Mouse (Mus musculus): ENCODE results near the gene Neu1. TPM values are rescaled to one million over a fixed set of nuclear protein-coding genes. Genes with fewer than 3 reads are reported as not detected.

Gene Neu1
- total RNA-seq (2021): 10 to 100 TPM; 14.5 TPM
- 22.0 and 23.6 TPM in 2 replicates for polyA plus RNA-seq (2012; rRNA removed)
- long read RNA-seq, transcript Neu1-201 (6 exons, 2,474 nt): major isoform, 5 of 6 reads
- long read RNA-seq, partial matches to known transcripts: 1 of 6 reads
- long read RNA-seq, other reads (novel, unspliced or antisense): 0 of 6 reads

- H3K27me3 ChIP-seq (ENCODE audit: control insufficient read depth, insufficient read depth, low read length): no peaks in the 10 kb centered on the region
- peaks cover 1% of the 10 kb centered on the region; the same call in 1 of the 2 replicates for H3K4me1 ChIP-seq (ENCODE audit: control insufficient read depth, insufficient read depth, low read length)
- H3K79me2 ChIP-seq (replicated peaks; ENCODE audit: control insufficient read depth, insufficient read depth, low read length): no peaks in the 10 kb centered on the region
- TF ChIP-seq EP300 (IDR thresholded peaks at IDR 0.05; ENCODE audit: insufficient read depth, low read depth, low read length) (peak; percentile 12; the same call in 1 of the 2 replicates), CTCF (IDR thresholded peaks at IDR 0.05) (peak; percentile 94), POLR2A (IDR thresholded peaks at IDR 0.05; ENCODE audit: insufficient read depth, low read depth, low read length) (peak; percentile 88)
- H3K27ac ChIP-seq: peak within 1 kb of the TSS; percentile 85
- H3K36me3 ChIP-seq (ENCODE audit: control insufficient read depth, insufficient read depth, low read length): no peaks in the 10 kb centered on the region
- H3K4me3 ChIP-seq: peak within 1 kb of the TSS; percentile 90
- WGBS: 1% methylated on average over 38 of the region's 38 CpGs
- H3K9ac ChIP-seq (ENCODE audit: low read depth, low read length): peak within 1 kb of the TSS; percentile 89
- intact Hi-C loops (cut with DNase I): loop anchor here (2.0 kb wide), 2 partner anchors 38 to 50 kb away; partner anchors contain the start of gene Lsm2
- DNase-seq: peak; percentile 96 to 99
Measured at GRCm38 (mm10) chr17:34931061-34931734, at the start of gene Neu1. Gene Neu1, plus strand, starts transcription at chr17:34931253.

- Histone ChIP-seq H3K4me3 (no peak within 1 kb of the TSS), H3K36me3 (ENCODE audit: control insufficient read depth, insufficient read depth, low read length) (no peaks in the 10 kb centered on the region), H3K79me2 (replicated peaks; ENCODE audit: control insufficient read depth, insufficient read depth, low read length) (no peaks in the 10 kb centered on the region), H3K27ac (no peak within 1 kb of the TSS), H3K9ac (ENCODE audit: low read depth, low read length) (no peak within 1 kb of the TSS), H3K27me3 (ENCODE audit: control insufficient read depth, insufficient read depth, low read length) (no peaks in the 10 kb centered on the region), H3K4me1 (ENCODE audit: control insufficient read depth, insufficient read depth, low read length) (no peaks in the 10 kb centered on the region)
- intact Hi-C loops (cut with DNase I): no loop called here
- DNase-seq: no peak
- WGBS: 22% methylated on average over 15 of the region's 15 CpGs
- TF ChIP-seq POLR2A (IDR thresholded peaks at IDR 0.05; ENCODE audit: insufficient read depth, low read depth, low read length) (no peak), EP300 (IDR thresholded peaks at IDR 0.05; ENCODE audit: insufficient read depth, low read depth, low read length) (no peak), CTCF (IDR thresholded peaks at IDR 0.05) (no peak)
Measured at GRCm38 (mm10) chr17:34881683-34882310, 49.3 kb upstream of the Neu1 start, which contains the start of gene Gm20547. Gene Gm20547, minus strand, starts transcription at chr17:34882042.

GRCm38 (mm10) chr17:34883332-34883731 lies 47.7 kb upstream of the Neu1 start:
- TF ChIP-seq CTCF (IDR thresholded peaks at IDR 0.05) (no peak), EP300 (IDR thresholded peaks at IDR 0.05; ENCODE audit: insufficient read depth, low read depth, low read length) (no peak), POLR2A (IDR thresholded peaks at IDR 0.05; ENCODE audit: insufficient read depth, low read depth, low read length) (no peak)
- intact Hi-C loops (cut with DNase I): no loop called here
- Histone ChIP-seq H3K27me3 (ENCODE audit: control insufficient read depth, insufficient read depth, low read length) (no peaks in the 10 kb centered on the region), H3K36me3 (ENCODE audit: control insufficient read depth, insufficient read depth, low read length) (no peaks in the 10 kb centered on the region), H3K9ac (ENCODE audit: low read depth, low read length) (no peak overlapping the region), H3K4me3 (no peak overlapping the region), H3K4me1 (ENCODE audit: control insufficient read depth, insufficient read depth, low read length) (no peaks in the 10 kb centered on the region), H3K79me2 (replicated peaks; ENCODE audit: control insufficient read depth, insufficient read depth, low read length) (no peaks in the 10 kb centered on the region), H3K27ac (no peak overlapping the region)
- WGBS: 73% methylated on average over 3 of the region's 3 CpGs
- DNase-seq: no peak

DNA sequence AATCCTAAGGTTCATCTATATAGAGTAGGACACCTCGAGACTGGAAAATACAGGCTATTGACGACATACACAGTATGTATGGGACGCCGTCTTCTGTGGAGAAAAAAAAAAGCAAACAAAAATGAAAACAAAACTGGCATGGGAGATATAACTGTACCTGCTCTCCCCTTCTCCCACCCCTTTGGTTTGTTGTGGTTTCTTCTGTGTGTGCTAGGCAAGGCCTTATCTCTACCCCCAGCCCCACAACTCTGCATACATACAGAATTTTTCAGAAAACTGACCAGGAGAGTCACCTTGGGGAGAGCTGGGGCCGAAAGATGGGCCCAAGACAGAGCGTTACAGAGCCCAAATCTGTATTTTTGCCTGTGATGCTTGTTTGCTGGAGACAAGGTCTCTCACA lies 46.3 kb upstream of the Neu1 start:
- H3K27me3 ChIP-seq (ENCODE audit: control insufficient read depth, insufficient read depth, low read length): no peaks in the 10 kb centered on the region
- H3K36me3 ChIP-seq (ENCODE audit: control insufficient read depth, insufficient read depth, low read length): no peaks in the 10 kb centered on the region
- no peaks in the 10 kb centered on the region for H3K79me2 ChIP-seq (replicated peaks; ENCODE audit: control insufficient read depth, insufficient read depth, low read length)
- no peak overlapping the region for H3K9ac ChIP-seq (ENCODE audit: low read depth, low read length)
- TF ChIP-seq POLR2A (IDR thresholded peaks at IDR 0.05; ENCODE audit: insufficient read depth, low read depth, low read length): no peak
- no peak for TF ChIP-seq CTCF (IDR thresholded peaks at IDR 0.05)
- no peak for TF ChIP-seq EP300 (IDR thresholded peaks at IDR 0.05; ENCODE audit: insufficient read depth, low read depth, low read length)
- no peak overlapping the region for H3K4me3 ChIP-seq
- no peaks in the 10 kb centered on the region for H3K4me1 ChIP-seq (ENCODE audit: control insufficient read depth, insufficient read depth, low read length)
- 90% methylated on average over 6 of the region's 6 CpGs for WGBS
- no peak overlapping the region for H3K27ac ChIP-seq
- DNase-seq: no peak
- intact Hi-C loops (cut with DNase I): no loop called here

GRCm38 (mm10) chr17:34885615-34886014 lies 45.4 kb upstream of the Neu1 start:
- Histone ChIP-seq H3K27me3 (ENCODE audit: control insufficient read depth, insufficient read depth, low read length) (no peaks in the 10 kb centered on the region), H3K36me3 (ENCODE audit: control insufficient read depth, insufficient read depth, low read length) (no peaks in the 10 kb centered on the region), H3K4me3 (no peak overlapping the region), H3K79me2 (replicated peaks; ENCODE audit: control insufficient read depth, insufficient read depth, low read length) (no peaks in the 10 kb centered on the region), H3K27ac (no peak overlapping the region), H3K4me1 (ENCODE audit: control insufficient read depth, insufficient read depth, low read length) (no peaks in the 10 kb centered on the region), H3K9ac (ENCODE audit: low read depth, low read length) (no peak overlapping the region)
- intact Hi-C loops (cut with DNase I): no loop called here
- WGBS: 70% methylated on average over 3 of the region's 3 CpGs
- DNase-seq: no peak
- TF ChIP-seq CTCF (IDR thresholded peaks at IDR 0.05): no peak
- TF ChIP-seq EP300 (IDR thresholded peaks at IDR 0.05; ENCODE audit: insufficient read depth, low read depth, low read length): no peak
- TF ChIP-seq POLR2A (IDR thresholded peaks at IDR 0.05; ENCODE audit: insufficient read depth, low read depth, low read length): no peak

DNA sequence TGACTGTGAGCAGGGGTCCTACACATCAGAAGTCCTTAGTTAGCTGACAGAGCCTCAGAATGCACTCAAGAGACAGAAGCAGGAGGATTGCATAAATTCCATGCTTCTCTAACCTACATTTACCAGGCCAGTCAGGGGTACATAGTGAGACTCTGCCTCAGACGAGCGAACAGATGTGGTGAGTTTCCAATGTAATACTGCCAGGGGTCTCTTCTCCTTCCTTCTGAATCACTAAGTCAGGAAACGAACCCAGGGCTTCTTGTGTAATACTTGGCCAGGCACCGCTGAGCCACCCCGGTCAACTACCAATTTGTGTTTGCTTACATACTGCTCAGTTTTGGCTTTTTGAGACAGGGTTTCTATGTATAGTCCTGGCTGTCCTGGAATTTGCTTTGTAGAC lies 43.1 kb upstream of the Neu1 start:
- no peak for TF ChIP-seq POLR2A (IDR thresholded peaks at IDR 0.05; ENCODE audit: insufficient read depth, low read depth, low read length)
- TF ChIP-seq CTCF (IDR thresholded peaks at IDR 0.05): no peak
- TF ChIP-seq EP300 (IDR thresholded peaks at IDR 0.05; ENCODE audit: insufficient read depth, low read depth, low read length): no peak
- H3K4me3 ChIP-seq: no peak overlapping the region
- no peaks in the 10 kb centered on the region for H3K36me3 ChIP-seq (ENCODE audit: control insufficient read depth, insufficient read depth, low read length)
- intact Hi-C loops (cut with DNase I): no loop called here
- WGBS: 82% methylated on average over 5 of the region's 5 CpGs
- DNase-seq: no peak
- H3K27ac ChIP-seq: no peak overlapping the region
- no peaks in the 10 kb centered on the region for H3K79me2 ChIP-seq (replicated peaks; ENCODE audit: control insufficient read depth, insufficient read depth, low read length)
- H3K9ac ChIP-seq (ENCODE audit: low read depth, low read length): no peak overlapping the region
- no peaks in the 10 kb centered on the region for H3K27me3 ChIP-seq (ENCODE audit: control insufficient read depth, insufficient read depth, low read length)
- H3K4me1 ChIP-seq (ENCODE audit: control insufficient read depth, insufficient read depth, low read length): no peaks in the 10 kb centered on the region
